Mouse (Mus musculus): ENCODE measurements around the gene Abcc5. TPM values are rescaled to one million over a fixed set of nuclear protein-coding genes. Genes with fewer than 3 reads are reported as not detected.

Gene Abcc5
- polyA plus RNA-seq, 1 experiment from 2014 or later: 154 TPM

GRCm38 (mm10) chr16:20415211-20415610 lies 11.0 kb downstream of the Abcc5 start:
- H3K9me3 ChIP-seq (ENCODE audit: control insufficient read depth, low read length): no peaks in the 10 kb centered on the region
- WGBS: 97% methylated on average over 2 of the region's 2 CpGs
- ATAC-seq (ENCODE audit: low FRiP score, low TSS enrichment): no peak

GRCm38 (mm10) chr16:20413870-20414331 lies 12.3 kb downstream of the Abcc5 start:
- H3K27me3 ChIP-seq (ENCODE audit: control insufficient read depth, insufficient read depth, low read length): no peaks in the 10 kb centered on the region
- H3K9me3 ChIP-seq (ENCODE audit: control insufficient read depth, low read length): no peaks in the 10 kb centered on the region
- no peak for ATAC-seq (ENCODE audit: low FRiP score, low TSS enrichment)
- peaks cover 23% of the 10 kb centered on the region for H3K36me3 ChIP-seq (ENCODE audit: control insufficient read depth, insufficient read depth, low read length)
- H3K27ac ChIP-seq (replicated peaks; ENCODE audit: low read depth, low read length): no peak overlapping the region
- no peak for DNase-seq
- H3K4me3 ChIP-seq (replicated peaks; ENCODE audit: low read depth, low read length): no peak overlapping the region
- WGBS: 84% methylated on average over 2 of the region's 2 CpGs
- no peak overlapping the region for H3K4me2 ChIP-seq (ENCODE audit: low read length)
- H3K4me1 ChIP-seq (ENCODE audit: control insufficient read depth, insufficient read depth, low read length): no peaks in the 10 kb centered on the region
- no peak overlapping the region for H3K9ac ChIP-seq (replicated peaks; ENCODE audit: low read length)

More at GRCm38 (mm10) chr16:20415211-20415610, 11.0 kb downstream of the Abcc5 start:
- Histone ChIP-seq H3K4me1 (ENCODE audit: control insufficient read depth, insufficient read depth, low read length) (no peaks in the 10 kb centered on the region), H3K9ac (replicated peaks; ENCODE audit: low read length) (no peak overlapping the region), H3K36me3 (ENCODE audit: control insufficient read depth, insufficient read depth, low read length) (peaks cover 25% of the 10 kb centered on the region), H3K27me3 (ENCODE audit: control insufficient read depth, insufficient read depth, low read length) (no peaks in the 10 kb centered on the region), H3K27ac (replicated peaks; ENCODE audit: low read depth, low read length) (no peak overlapping the region), H3K4me2 (ENCODE audit: low read length) (no peak overlapping the region), H3K4me3 (replicated peaks; ENCODE audit: low read depth, low read length) (no peak overlapping the region)
- DNase-seq: no peak

- ATAC-seq (ENCODE audit: low FRiP score, low TSS enrichment) (no peak), DNase-seq (no peak)
- H3K36me3 ChIP-seq (ENCODE audit: control insufficient read depth, insufficient read depth, low read length): peaks cover 10% of the 10 kb centered on the region
- no peaks in the 10 kb centered on the region for H3K27me3 ChIP-seq (ENCODE audit: control insufficient read depth, insufficient read depth, low read length)
- no peak overlapping the region for H3K4me2 ChIP-seq (ENCODE audit: low read length)
- no peaks in the 10 kb centered on the region for H3K4me1 ChIP-seq (ENCODE audit: control insufficient read depth, insufficient read depth, low read length)
- no peak overlapping the region for H3K4me3 ChIP-seq (replicated peaks; ENCODE audit: low read depth, low read length)
- no peak overlapping the region for H3K27ac ChIP-seq (replicated peaks; ENCODE audit: low read depth, low read length)
- WGBS: 82% methylated on average over 8 of the region's 8 CpGs
- no peak overlapping the region for H3K9ac ChIP-seq (replicated peaks; ENCODE audit: low read length)
- H3K9me3 ChIP-seq (ENCODE audit: control insufficient read depth, low read length): no peaks in the 10 kb centered on the region
Measured at GRCm38 (mm10) chr16:20411958-20412570, 14.1 kb downstream of the Abcc5 start.

- ATAC-seq (ENCODE audit: low FRiP score, low TSS enrichment) (no peak), DNase-seq (no peak)
- no peaks in the 10 kb centered on the region for H3K27me3 ChIP-seq (ENCODE audit: control insufficient read depth, insufficient read depth, low read length)
- H3K9me3 ChIP-seq (ENCODE audit: control insufficient read depth, low read length): no peaks in the 10 kb centered on the region
- no peak overlapping the region for H3K27ac ChIP-seq (replicated peaks; ENCODE audit: low read depth, low read length)
- H3K9ac ChIP-seq (replicated peaks; ENCODE audit: low read length): no peak overlapping the region
- H3K4me3 ChIP-seq (replicated peaks; ENCODE audit: low read depth, low read length): no peak overlapping the region
- H3K4me2 ChIP-seq (ENCODE audit: low read length): no peak overlapping the region
- WGBS: 95% methylated on average over 4 of the region's 4 CpGs
- H3K4me1 ChIP-seq (ENCODE audit: control insufficient read depth, insufficient read depth, low read length): no peaks in the 10 kb centered on the region
- H3K36me3 ChIP-seq (ENCODE audit: control insufficient read depth, insufficient read depth, low read length): peaks cover 51% of the 10 kb centered on the region
Measured at GRCm38 (mm10) chr16:20405335-20405734, 20.9 kb downstream of the Abcc5 start.

- no peaks in the 10 kb centered on the region for H3K27me3 ChIP-seq (ENCODE audit: control insufficient read depth, insufficient read depth, low read length)
- no peak overlapping the region for H3K4me3 ChIP-seq (replicated peaks; ENCODE audit: low read depth, low read length)
- H3K9ac ChIP-seq (replicated peaks; ENCODE audit: low read length): no peak overlapping the region
- H3K36me3 ChIP-seq (ENCODE audit: control insufficient read depth, insufficient read depth, low read length): peaks cover 70% of the 10 kb centered on the region
- H3K4me2 ChIP-seq (ENCODE audit: low read length): no peak overlapping the region
- no peaks in the 10 kb centered on the region for H3K9me3 ChIP-seq (ENCODE audit: control insufficient read depth, low read length)
- no peaks in the 10 kb centered on the region for H3K4me1 ChIP-seq (ENCODE audit: control insufficient read depth, insufficient read depth, low read length)
- DNase-seq (no peak), ATAC-seq (ENCODE audit: low FRiP score, low TSS enrichment) (no peak)
- no peak overlapping the region for H3K27ac ChIP-seq (replicated peaks; ENCODE audit: low read depth, low read length)
- WGBS: 95% methylated on average over 2 of the region's 2 CpGs
Measured at GRCm38 (mm10) chr16:20403327-20403726, 22.9 kb downstream of the Abcc5 start.

GRCm38 (mm10) chr16:20401592-20401991 lies 24.6 kb downstream of the Abcc5 start:
- ATAC-seq (ENCODE audit: low FRiP score, low TSS enrichment) (no peak), DNase-seq (no peak)
- WGBS: 87% methylated on average over 3 of the region's 3 CpGs

GRCm38 (mm10) chr16:20400707-20401591 lies 25.2 kb downstream of the Abcc5 start:
- H3K36me3 ChIP-seq (ENCODE audit: control insufficient read depth, insufficient read depth, low read length): peaks cover 90% of the 10 kb centered on the region
- DNase-seq: no peak
- ATAC-seq (ENCODE audit: low FRiP score, low TSS enrichment): no peak
- no peak overlapping the region for H3K27ac ChIP-seq (replicated peaks; ENCODE audit: low read depth, low read length)
- H3K9me3 ChIP-seq (ENCODE audit: control insufficient read depth, low read length): no peaks in the 10 kb centered on the region
- H3K4me1 ChIP-seq (ENCODE audit: control insufficient read depth, insufficient read depth, low read length): no peaks in the 10 kb centered on the region
- H3K4me2 ChIP-seq (ENCODE audit: low read length): no peak overlapping the region
- no peaks in the 10 kb centered on the region for H3K27me3 ChIP-seq (ENCODE audit: control insufficient read depth, insufficient read depth, low read length)
- H3K4me3 ChIP-seq (replicated peaks; ENCODE audit: low read depth, low read length): no peak overlapping the region
- 95% methylated on average over 12 of the region's 12 CpGs for WGBS
- H3K9ac ChIP-seq (replicated peaks; ENCODE audit: low read length): no peak overlapping the region

More at GRCm38 (mm10) chr16:20401592-20401991, 24.6 kb downstream of the Abcc5 start:
- H3K9me3 ChIP-seq (ENCODE audit: control insufficient read depth, low read length): no peaks in the 10 kb centered on the region
- no peaks in the 10 kb centered on the region for H3K4me1 ChIP-seq (ENCODE audit: control insufficient read depth, insufficient read depth, low read length)
- no peak overlapping the region for H3K9ac ChIP-seq (replicated peaks; ENCODE audit: low read length)
- H3K27me3 ChIP-seq (ENCODE audit: control insufficient read depth, insufficient read depth, low read length): no peaks in the 10 kb centered on the region
- H3K4me2 ChIP-seq (ENCODE audit: low read length): no peak overlapping the region
- peaks cover 84% of the 10 kb centered on the region for H3K36me3 ChIP-seq (ENCODE audit: control insufficient read depth, insufficient read depth, low read length)
- no peak overlapping the region for H3K4me3 ChIP-seq (replicated peaks; ENCODE audit: low read depth, low read length)
- no peak overlapping the region for H3K27ac ChIP-seq (replicated peaks; ENCODE audit: low read depth, low read length)

- Histone ChIP-seq H3K4me2 (ENCODE audit: low read length) (no peak overlapping the region), H3K9me3 (ENCODE audit: control insufficient read depth, low read length) (no peaks in the 10 kb centered on the region), H3K27me3 (ENCODE audit: control insufficient read depth, insufficient read depth, low read length) (no peaks in the 10 kb centered on the region), H3K27ac (replicated peaks; ENCODE audit: low read depth, low read length) (no peak overlapping the region), H3K9ac (replicated peaks; ENCODE audit: low read length) (no peak overlapping the region), H3K4me3 (replicated peaks; ENCODE audit: low read depth, low read length) (no peak overlapping the region), H3K4me1 (ENCODE audit: control insufficient read depth, insufficient read depth, low read length) (no peaks in the 10 kb centered on the region), H3K36me3 (ENCODE audit: control insufficient read depth, insufficient read depth, low read length) (peaks cover 92% of the 10 kb centered on the region)
- 95% methylated on average over 10 of the region's 10 CpGs for WGBS
- DNase-seq: no peak
- no peak for ATAC-seq (ENCODE audit: low FRiP score, low TSS enrichment)
Measured at GRCm38 (mm10) chr16:20396851-20397250, 29.3 kb downstream of the Abcc5 start.
